Mouse (Mus musculus): ENCODE data around the gene Loxl1.

Loxl1 gene

DNA sequence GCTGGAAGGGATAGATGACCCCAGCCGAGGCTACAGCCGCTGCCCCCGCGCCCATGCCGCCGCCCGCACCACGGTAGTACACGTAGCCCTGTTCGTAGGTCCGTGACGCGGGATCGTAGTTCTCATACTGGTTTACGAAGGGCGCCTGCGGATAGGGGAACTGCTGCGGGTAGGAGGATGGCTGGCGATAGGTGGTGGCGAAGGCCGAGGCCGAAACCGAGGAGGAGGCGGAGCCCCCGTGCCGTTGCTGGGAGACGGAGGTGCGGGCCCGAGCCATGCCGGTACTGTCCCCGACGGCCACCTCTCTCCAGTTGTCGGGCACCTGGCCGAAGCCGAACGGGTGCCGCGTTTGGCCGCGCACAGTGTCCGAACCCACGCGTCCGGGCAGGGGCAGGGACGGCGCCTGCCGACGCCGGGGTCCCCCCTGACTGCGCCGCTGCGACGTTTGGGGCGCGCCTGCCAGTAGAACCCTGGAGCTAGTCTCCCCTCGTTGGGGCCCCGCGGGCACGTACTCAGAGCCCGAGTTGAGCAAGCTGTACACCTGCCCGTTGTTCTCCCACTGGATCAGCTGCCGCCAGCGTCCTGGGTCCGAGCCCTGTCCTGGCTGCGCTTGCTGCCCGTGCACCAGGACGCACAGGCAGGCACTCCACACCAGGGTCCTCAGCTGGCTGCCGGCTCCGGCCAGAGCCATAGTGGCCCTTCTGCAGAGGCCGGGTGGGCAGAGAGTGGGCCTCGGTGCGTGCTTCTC is 616 bp downstream of the Loxl1 start:
- no peak for DNase-seq (ENCODE audit: low read depth, low spot score)

DNA sequence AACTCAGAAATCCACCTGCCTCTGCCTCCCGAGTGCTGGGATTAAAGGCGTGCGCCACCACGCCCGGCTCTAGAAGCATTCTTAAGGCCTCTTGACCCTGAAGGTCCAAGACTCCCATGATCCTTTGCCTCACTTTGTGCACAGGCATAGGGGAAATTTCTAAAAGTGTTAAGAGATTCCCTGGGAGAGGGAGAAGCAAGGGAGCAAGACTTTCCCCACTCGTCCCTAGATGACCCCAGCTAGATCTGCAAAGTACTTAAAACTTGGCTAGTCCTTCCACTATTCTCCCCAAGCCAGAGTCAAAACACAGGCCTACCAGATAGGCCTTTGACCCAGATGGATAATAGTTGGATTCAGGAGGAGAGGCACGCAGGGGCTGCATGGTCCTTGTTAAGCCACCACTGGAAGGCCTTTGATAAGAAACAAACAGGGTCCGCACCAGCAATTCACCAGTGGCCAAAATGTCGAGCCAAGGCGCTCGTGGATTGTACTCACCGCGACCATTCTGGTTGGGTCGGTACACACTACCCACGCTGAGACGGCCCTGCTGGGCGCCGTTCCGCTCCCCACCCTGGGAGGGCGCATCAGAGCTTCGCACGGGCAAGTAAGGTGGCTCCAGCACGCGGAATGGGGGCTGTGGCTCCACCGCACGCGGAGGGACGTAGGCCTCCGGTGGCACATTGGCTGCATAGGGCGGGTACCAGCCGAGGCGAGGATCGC is 1.6 kb downstream of the Loxl1 start:
- no peak for DNase-seq (ENCODE audit: low read depth, low spot score)

DNA sequence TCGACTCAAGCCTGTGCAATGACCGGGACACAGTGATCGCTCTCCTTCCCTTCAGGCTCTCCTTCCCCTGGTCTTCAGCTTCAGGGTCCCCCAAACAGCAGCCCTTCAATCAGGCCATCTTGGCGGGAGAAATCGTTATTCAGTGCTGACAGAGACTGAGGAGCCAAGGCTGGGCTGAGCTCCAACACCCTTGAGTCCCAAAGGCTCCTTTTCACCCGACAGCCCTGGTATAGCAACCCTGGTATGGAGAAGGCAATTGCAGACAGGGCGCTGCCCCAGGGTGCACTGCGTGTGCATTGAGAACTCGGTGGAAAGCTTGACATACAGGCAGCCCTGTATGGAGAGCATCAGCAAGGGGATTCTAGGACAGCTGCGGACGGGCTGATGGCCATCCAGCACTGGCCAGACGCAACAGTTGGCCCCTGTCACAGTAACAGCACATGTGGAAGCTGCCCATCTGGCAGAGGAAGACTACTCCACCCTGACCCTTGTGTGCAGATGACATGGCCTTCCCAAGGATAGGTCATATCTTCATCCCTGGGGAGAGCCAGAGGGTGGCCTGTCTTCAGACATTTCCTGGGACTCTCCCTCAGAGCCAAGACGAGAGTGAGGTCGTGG is 2.8 kb downstream of the Loxl1 start:
- DNase-seq (ENCODE audit: low read depth, low spot score): no peak

DNA sequence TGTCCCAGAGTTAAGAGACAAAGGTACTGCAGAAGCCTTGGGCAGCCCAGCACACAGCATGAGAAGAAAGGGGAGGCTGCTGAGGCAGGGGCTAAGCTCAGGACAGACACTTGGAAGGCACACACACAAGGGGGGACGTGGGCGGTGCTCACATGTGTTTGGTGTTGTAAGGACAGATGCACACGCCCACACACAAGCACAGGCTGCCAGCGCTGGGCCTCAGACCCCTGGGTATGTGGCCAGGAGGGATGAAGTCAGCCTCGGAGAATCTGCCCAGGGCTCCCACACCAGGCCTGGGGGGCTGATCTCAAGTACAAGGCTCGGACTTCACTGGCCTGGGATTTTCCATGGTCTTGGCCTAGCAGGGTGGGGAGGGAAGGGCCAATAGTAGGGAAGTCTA is 4.6 kb downstream of the Loxl1 start:
- DNase-seq (ENCODE audit: low read depth, low spot score): no peak

DNA sequence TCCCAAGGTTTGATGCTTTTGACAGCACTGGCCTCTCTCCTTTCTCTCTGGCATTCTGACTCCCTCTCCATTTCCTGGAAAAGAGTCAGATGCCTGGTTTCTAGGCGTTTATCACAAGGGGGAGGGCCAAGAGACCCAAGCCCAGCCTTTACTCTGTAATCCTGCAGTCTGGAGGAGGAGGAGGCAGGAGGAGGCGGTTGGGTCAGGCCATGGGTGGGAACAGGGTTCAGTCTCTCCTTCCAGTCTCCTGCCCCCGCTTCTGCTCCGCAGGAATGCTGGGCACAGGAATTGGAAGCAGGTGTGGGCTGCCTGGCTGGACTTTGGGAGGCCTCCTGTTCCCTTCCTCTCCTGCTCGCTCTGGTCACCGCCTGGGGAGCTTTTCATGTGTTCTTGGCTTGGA is 7.3 kb downstream of the Loxl1 start:
- no peak for DNase-seq (ENCODE audit: low read depth, low spot score)

DNA sequence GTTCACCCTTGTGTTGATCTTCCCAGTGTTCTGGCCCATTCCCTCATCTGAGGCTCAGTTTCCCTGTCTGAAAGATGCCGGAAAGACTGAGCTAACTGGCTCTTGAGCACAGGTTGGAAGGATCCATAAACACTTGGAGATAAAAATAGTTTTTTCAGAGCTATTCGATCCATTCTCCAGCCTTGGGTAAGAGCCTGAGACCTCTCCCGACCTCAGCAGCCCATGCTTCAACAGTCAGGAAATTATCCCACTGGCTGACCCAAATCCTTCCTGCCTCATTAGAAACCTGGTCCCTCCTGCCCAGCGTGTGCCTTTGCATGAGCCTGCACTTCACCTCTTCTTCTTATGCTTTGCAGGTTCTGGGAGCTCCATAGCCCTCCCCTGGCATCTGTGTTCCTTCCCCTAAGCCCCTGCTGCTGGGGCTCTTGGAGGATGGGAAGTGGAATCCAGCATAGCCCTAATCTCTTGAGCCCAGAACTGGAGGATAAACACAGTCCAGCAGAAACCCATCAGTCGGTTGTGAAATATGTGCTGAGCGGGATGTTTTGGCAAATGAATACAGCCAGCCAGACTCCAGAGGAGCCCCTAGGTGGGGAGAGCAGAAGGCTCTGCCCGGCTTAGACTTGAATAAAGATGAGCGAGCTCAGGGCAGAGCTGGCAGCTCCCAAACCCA is 9.3 kb downstream of the Loxl1 start:
- DNase-seq (ENCODE audit: low read depth, low spot score): no peak

DNA sequence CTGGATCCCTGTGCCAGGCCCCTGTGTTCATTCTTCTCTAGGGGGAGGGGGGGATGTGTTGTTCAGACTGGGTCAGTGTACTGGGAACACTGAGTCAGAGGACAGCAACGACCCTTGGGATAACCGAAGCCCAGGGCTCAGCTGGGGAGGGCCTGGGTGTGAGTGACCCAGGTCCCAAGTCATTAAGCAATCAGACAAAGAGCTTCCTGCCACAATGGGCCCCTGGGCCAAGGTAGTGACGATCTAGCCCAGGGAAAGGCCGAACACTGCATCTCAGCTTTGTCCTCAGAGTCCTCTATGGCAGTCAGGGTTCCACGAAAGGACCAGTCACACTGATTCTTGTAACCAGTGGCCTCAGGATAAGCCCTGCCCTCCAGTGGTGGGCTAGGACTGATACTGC is 9.9 kb downstream of the Loxl1 start:
- no peak for DNase-seq (ENCODE audit: low read depth, low spot score)

DNA sequence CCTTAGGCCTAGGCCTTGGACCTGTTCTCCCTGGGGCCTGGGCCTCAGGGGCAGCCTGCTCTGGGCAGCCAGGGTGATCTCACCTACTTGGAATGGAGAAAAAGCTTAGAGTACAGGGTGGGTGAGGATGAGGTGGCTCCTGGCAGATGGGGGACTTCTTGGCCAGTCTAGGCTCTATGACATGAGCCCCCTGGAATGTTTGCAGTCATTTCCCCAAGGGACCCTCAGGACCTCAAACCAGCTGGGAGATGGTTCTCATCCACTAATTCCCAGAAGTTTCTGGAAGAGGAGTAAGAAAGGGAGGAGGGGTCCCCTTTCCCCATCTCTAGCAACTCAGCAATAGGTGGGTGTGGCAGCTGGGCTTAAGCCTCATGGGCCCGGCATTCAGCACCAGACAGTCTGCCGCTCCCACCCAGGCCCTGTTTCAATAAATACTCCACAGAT is 13.6 kb downstream of the Loxl1 start:
- no peak for DNase-seq (ENCODE audit: low read depth, low spot score)

DNA sequence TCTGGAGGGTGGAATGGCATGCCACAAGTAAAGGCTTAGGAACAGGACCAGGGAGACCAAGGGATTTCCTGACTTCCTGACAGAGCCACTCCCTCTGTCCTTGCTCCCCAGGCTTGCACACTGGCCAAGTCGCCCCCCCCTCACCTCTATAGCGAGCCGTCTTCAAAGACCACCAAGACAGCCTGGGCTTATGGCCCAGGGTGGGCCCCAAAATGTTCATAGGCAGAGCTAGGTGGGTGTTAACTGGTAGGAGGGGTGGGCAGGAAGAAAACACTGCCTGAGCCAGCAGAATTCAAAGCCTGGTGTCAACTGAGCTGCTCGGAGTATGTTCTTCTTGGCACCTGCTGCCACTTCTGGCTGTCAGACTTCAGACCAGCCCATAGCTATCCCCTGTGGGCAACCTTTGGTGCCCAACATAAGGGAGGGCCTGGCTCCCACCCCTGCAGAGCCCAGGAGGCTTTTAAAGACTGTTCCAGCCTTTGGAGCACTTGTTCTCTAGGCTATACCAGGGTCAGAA is 15.0 kb downstream of the Loxl1 start:
- no peak for DNase-seq (ENCODE audit: low read depth, low spot score)

DNA sequence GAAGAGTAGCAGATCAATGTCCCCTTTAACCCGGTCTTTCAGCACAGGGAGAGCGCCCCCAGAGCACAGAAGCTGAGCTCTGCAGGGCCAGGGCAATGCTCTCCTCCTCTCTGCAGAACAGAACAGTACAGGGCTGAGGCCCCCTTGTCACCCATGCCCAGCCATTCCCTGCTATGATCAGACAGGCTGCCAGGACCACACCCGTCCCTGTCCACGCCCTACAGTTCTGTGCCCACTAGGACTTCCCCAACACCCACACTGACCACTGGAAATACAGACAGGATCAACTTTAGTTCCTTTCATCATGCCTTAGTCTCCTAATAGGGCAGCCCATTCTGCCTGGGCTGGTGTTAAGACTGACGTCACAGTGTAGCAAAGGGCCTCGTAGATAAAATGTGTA is 15.9 kb downstream of the Loxl1 start:
- no peak for DNase-seq (ENCODE audit: low read depth, low spot score)

DNA sequence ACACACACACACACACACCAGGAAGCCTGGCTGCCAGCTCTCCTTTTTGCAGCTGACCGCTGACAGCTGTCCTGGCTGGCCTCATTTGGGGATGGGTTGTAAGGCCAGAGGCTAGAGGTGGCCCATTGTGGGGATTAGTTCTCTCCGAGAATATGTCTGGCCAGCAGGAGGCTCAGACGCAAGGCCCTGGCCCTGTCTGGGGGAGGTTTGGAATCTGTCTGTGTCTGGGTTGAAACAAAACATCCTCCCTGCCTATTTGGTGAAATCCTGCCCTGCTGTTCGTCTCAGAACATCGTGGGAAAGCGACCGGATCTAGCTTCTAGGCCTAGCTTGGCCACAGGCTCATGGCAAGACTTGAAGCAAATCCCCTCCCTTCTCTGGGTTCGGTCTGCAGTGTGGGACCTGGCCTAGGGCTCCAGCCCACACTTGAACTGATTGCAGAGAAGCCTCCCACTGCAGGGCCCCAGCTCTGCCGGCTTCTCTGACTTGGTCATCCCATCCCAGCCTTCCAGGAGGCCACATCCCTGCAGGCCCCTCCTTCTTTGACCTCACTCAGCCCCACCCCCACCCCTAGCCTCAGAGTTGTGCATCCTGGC is 17.1 kb downstream of the Loxl1 start:
- no peak for DNase-seq (ENCODE audit: low read depth, low spot score)

DNA sequence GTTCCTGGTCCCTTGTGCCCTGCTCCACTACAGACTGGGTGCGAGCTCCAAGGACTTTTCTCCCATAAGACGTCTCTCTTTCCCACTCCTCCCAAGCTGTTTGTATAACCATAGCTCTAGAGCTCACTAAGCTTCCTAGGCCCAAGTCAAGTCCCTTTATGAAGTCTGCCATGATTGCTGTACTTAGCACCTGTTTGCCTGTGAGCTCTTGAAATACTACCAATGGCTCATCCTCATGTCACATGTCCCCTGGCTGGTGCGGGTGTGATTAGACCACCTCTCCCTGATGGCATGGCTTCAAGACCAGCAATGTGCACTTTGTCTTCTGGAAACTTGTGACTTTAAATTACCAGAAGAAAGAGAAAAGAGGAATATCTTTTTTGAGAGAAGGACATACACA is 17.6 kb downstream of the Loxl1 start:
- DNase-seq (ENCODE audit: low read depth, low spot score): no peak

DNA sequence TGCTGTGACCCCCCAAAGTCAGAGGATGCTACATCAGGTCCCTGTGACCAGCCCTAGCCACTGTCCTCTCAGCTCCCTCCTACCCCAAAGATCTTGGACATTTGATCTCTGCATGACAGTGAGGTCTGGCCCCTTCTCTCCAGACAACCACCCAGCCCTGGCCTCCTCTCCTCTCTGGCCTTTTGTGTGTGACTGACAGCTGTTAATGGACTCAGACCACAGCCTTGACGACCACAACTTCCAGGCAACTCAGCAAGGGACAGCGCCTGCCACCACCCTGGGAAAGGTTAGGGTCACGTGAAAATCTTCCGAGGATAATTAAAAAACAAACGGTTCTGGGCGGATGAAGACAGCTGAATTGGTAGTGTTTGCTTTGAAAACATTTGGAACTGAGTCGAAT is 18.5 kb downstream of the Loxl1 start:
- no peak for DNase-seq (ENCODE audit: low read depth, low spot score)

DNA sequence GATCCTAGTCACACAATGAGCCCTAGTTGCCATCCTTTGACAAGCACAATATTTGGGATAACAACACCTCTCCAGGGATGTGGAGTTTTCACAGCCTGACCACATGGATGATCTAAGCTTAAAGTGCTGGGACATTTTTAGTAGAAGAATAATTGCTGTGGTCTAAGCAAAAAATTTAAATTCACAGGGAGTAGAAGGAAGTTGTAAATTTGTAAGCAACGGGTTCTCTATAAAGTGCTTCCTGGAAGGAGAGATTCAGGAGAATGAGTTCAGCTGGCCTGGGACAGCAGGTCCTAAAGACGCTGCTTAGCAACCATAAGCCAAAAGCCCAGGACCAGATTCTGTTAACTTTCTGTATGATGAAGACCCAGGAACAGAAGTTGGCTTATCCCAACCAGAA is 23.1 kb downstream of the Loxl1 start:
- DNase-seq (ENCODE audit: low read depth, low spot score): no peak

DNA sequence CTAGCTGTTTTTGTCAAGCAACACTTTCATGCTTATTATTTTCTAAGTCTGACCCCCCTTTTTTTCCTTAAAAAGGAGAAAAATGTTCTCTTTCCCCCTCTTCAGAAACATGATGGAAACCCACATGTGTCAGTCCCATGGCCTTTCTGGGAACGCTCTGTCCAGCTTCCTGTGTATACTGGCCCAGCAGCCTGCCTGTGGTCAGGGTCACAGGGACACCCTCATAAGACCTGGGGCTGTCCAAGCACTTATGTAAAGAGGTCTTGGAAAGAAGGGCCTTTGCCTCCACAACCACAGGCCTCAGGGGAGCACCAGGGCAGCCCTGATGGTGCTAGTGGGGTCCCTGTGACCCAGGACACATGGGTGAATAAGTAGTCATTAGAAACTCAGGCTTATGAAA is 23.9 kb downstream of the Loxl1 start:
- no peak for DNase-seq (ENCODE audit: low read depth, low spot score)

DNA sequence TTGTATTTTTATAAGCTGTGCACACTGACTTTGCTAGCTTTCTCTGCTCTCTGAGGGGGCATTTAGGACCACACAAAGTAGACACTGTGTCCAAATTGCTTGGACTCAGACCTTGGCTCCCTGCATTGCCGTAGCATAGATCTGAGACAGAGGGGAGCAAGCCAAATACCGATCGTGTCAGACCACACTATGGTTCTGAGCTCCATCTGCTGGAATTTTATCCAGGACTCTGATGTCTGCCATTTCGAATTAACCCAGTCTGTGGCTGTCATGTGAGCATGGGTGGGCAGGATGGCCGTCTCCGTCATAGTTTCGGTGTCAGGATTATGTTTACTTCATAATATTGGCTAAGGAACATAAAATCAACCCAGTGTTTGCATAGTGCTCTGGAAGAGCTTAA is 29.6 kb downstream of the Loxl1 start:
- DNase-seq (ENCODE audit: low read depth, low spot score): no peak

DNA sequence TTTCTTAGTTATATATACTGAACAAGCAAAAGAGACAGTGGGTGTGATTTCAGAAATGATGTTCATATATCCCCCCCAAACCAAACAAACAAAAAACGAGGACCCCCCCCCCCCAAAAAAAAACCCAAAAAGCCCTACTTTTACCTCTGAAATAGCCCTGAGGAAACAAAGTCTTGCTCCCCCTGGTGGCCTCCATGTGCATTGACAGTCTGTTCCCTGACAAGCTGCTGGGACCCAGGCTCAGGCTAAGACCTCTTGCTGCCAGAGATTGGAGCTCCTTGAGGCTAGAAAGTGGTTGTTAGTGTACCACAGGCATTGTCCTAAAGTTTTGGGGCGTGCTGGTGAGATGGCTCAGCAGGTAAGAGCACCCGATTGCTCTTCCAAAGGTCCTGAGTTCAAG is 31.4 kb downstream of the Loxl1 start:
- DNase-seq (ENCODE audit: low read depth, low spot score): peak; percentile 58

DNA sequence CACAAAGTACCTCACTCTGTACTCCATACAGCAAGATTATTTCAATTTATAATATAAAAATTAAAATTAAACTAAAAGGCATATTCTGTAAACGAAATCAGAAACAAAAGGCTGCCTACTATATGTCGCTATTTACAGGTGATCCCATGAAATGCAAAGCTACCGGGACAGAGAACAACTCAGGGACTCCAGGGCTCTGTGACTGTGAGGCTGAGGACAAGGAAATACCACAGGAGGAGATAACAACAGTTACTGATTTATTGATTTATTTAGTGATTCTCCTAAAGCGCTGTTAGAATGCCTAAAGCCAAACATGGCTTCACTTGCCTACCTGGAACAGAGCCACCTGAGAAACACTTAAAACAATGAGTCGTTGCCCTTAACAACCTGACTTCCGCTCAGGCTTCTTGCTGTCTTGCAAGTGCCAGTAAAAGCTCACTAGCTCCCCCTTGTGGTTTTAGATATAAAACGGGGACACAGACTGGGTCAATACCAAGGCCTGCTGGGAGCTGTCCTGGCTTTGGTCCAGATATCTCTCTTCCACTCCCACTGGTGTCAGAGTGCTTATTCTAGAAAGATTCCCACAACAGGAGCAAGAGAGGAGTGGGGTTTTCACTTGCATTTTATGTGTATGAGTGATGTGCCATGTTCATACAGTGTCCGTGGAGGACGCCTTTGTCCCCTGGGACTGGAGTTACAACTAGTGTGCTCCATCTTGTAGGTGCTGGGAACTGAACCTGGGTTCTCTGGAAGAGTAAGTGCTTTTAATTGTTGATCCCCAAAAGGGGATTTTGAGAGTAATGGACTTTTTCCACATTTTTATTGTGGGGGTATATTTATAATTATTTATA is 32.5 kb downstream of the Loxl1 start:
- peak; percentile 94 for DNase-seq (ENCODE audit: low read depth, low spot score)

DNA sequence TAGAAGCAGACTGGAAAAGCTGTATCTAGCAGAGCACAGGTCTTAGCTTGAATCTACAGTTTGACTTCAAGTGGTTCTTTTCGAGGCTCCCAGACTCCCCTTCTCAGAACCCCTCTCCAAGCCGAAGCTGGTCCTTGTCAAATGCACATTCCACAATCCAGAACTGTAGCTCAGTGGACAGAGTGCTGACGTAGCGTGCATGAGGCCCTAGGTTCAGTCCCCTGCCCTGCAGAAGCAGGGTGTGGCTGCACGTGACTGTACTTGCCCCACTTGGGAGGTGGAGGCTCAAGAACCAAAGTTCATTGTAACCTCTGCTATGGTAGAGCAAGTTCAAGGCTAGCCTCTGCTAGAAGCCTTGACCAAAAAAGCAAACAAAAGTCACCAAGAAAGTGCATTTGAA is 33.2 kb downstream of the Loxl1 start:
- no peak for DNase-seq (ENCODE audit: low read depth, low spot score)

DNA sequence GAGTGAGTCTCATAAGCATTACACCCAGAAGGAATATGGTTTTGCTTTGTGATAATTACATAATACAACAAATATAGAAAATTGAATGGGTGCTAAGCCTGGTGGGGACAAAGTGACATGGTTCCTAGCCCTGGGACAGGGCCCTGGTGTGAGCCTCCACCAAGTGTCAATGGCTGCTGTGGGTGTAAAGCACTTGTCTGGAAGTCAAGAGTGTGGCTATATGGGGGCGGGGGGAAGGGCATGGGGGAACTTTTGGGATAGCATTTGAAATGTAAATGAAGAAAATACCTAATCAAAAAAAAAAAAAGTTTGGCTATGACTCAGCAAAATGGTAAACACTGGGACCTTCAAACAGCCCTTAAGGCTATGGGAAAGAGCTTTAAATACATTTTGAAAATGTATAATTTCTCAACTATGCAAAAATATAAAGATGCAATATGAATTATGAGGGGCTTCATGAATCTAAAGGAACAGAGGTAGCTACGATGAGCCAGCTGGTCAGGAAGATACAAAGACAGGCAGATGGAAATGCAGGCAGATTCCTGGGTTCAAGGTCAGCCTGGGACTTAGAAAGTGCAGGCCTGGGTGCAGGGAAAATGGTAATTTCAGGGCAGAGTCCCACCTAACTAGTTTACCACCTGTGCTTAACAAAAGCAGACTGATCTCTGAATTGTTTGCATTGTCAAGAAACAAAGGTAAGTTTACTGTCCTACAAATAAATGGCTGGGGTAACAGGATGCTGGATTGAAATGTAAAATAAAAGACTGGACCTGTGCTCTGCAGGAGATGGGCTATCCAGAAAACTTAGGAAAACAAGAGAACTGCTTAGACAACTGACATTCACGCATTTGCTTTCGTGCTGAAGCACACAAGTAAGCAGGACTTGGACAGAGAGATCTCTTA is 33.9 kb downstream of the Loxl1 start:
- no peak for DNase-seq (ENCODE audit: low read depth, low spot score)

Data from mesoderm, embryonic 11.5 days (tissue).